Mouse (Mus musculus): ENCODE data around the gene Siglecg. TPM values are rescaled to one million over a fixed set of nuclear protein-coding genes. Genes with fewer than 3 reads are reported as not detected.
"Not testable (repeated sequence)": the region's sequence is repeated elsewhere in the genome, so short reads cannot be mapped to it uniquely, and the experiment has no call there.

Siglecg gene
- under 1 TPM in 1 of 2 experiments, not detected in 1; 0.38 TPM for total RNA-seq (2021)

DNA sequence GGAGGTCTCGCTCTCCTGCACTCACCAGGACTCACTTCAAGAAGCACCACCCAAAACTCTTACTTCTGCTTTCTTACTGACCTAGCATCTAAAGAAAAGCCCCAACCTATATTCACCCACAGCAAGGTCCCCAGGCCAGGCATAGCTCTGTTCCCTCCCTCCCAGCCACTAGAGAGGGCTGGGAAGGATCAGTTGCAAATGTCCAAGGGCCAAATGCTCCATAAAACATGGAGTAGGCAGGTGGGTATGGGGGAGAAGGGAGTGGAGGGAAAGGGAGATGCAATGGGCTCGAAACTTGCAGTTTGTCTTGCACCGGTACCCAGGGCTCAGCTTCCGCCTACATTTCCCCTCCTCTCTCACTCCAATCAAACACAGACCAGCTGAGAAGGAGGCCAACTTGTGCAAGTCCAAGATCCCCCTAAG, at the start of gene Siglecg:
Siglecg (plus strand) TSS at position 74 of the 423 bp plus-strand sequence.
- no peak for DNase-seq (ENCODE audit: extremely low spot score in 1 of 2, low spot score in 1 of 2)

DNA sequence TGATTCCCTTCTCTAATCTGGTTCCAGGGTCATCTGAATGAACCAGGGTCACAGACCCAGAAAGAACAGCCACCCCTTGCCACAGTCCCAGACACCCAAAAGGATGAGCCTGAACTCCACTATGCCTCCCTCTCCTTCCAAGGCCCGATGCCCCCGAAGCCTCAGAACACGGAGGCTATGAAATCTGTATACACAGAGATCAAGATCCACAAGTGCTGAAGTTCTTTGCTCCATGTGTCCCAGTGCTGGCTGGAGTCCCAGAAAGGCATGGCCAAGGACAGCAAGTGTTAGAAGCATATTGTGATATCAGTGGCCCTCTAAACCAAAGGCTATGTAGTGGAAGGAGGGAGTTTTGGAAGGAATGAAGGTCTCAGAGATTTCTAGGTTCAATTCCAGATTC, 49.4 kb upstream of the Siglecg start:
- no peak for DNase-seq (ENCODE audit: extremely low spot score in 1 of 2, low spot score in 1 of 2)

DNA sequence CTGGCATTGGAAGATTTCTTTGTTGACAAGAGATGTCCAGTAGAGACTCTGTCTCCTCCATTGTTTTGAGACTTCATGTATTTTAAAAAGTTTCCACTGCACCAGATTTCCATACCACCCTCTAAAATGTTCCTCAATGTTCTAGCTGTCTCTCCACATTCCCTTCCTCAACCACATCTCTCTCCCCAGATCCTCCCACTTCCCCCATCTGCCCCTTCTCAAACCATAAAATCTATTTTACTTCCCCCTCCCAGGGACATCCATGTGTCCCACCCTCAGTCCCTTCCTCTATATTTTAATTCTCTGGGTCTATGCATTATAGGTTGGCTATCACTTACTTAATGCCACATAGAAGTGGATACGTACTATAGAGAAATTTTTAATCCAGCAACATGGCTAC, 46.6 kb upstream of the Siglecg start:
- no peak for DNase-seq (ENCODE audit: extremely low spot score in 1 of 2, low spot score in 1 of 2)

DNA sequence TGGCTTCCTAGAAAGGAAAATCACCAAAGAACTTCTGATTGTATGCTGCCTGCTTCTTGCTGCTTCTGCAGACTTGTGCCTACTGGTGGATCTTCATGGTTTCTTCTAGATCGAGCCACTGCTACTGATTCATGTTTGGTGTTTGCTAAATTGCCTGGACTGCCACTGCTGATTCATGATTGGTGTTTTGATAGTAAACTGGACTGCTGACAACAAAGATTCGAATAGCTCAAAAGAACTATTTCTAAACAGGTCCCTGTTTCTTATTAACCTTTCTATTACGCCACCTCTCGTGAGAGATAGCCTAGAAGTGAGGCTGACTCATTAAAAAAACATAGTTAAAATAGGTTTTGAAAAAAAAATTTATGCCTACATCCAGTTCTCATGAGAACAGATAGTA, 46.0 kb upstream of the Siglecg start:
- DNase-seq (ENCODE audit: extremely low spot score in 1 of 2, low spot score in 1 of 2) = no peak

DNA sequence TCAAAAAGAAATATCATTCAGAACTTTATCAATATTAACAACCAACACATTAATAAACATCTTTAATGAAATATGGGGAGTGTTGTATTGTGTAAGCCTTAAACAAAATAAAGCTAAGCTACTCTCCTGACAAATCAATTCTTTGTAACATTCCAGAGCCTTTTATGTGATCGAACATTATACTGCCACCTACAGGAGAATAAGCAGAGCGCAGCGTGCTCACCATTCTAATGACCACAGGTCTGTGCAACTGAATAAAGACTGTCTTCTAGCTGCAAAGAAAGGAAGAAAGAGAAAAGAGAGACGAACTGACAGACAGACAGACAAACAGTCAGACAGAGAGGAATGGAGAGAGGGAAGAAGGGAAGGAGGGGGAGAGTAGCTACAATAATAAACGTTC, 29.8 kb upstream of the Siglecg start:
- peak in 1 of 2 experiments; percentile 48 for DNase-seq (ENCODE audit: extremely low spot score in 1 of 2, low spot score in 1 of 2)

DNA sequence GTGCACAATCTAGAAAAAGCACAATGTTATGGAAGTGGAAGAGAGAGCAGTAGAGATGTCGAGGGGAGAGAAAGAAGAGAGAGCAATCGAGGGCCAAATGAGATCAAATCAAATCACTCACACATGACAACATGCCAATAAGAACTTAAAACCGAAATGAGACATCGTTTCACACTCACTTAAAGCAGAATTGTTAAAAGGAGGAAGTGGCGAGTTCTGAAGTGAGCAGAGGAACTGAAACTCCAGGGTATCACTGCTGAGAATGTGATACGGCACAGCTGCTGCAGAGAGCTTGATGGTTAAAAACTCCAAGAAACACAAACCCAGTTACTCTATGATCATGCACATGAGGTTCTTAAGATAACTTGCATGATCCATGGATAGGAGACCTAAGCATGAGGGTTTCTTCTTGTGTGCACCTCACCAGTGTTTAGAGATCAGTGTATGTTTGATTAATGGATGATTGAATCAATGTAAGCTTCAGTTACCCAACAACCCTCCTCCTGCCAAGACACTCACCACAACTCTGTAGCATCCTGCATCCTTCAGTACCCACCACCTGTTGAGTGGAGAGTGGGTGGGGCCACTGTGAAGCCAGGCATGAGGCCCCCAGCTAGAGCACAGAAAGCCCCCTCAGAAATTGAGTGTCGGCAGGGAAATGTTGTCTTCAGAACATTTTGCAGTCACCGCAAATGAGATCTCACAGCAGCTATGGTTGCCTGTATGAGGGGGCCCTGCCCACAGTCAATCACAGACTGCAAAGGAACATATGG, 15.5 kb upstream of the Siglecg start:
- no peak for DNase-seq (ENCODE audit: extremely low spot score in 1 of 2, low spot score in 1 of 2)

DNA sequence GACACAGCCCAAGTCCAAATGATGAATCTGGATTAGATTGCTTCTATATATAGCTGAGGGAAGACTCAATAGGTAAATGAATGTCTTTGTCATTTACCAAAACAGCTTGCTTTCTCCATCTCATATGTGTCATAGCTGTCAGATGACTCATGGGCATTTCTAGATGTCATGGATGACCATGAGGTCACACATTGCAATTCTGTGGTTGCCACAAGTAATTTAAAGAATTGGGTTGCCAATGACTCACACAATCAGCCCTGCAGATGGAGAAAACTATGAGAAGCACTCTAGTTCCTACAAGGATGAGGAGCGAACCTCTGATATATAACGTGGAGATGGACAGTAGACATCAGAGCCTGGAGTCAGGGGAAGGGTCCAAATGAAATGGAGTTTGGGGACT, 8.5 kb upstream of the Siglecg start:
- DNase-seq (ENCODE audit: extremely low spot score in 1 of 2, low spot score in 1 of 2) = no peak

DNA sequence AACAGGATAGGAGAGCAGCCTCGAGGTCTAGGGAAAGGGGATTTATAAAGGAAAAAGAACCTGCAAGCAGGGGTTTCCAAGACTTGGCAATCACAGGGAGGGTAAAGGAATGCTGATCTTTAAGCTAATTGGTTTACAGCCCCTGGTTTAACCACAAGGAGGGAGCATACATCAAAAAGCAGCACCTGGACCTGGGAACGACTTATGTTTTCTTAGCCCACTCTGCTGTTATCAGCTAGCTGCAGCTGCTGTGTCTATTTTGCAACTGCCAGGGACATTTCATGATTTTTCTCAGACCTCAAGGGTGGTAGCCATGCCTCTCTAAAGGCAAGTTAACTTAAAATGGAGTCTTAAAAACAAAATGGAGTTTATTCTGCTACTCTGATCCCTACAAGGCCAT, 5.3 kb upstream of the Siglecg start:
- no peak for DNase-seq (ENCODE audit: extremely low spot score in 1 of 2, low spot score in 1 of 2)

DNA sequence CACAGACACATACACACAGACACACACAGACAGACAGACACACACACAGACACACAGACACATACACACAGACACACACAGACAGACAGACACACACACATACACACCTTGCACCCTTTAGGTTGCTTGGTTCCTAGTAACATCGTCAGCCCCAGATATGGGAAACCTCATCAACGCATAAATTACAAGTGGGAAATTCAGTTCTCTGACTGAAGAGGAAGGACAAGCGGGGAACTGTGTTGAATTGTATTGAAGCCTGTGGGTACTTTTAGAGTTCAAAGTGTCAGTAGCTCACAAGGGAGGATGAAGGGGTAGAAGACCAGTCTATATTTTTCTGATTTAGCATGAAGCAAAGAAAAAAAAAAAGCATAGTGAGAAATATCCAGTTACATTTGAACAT, 431 bp upstream of the Siglecg start:
- DNase-seq (ENCODE audit: extremely low spot score in 1 of 2, low spot score in 1 of 2) = no peak

DNA sequence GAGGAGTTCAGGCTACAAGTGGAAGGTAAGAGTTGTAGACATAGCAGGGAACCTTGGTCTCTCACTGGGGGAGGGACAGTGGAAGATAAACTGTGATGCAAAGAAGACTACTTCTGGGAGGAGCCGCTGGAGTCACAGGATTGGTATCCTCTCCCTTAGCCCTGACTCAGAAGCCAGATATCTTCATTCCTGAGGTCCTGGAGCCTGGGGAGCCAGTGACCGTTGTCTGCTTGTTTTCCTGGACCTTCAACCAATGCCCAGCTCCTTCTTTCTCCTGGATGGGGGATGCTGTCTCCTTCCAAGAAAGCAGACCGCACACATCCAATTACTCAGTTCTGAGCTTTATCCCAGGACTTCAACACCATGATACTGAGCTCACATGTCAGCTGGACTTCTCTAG, 1.1 kb downstream of the Siglecg start:
- DNase-seq (ENCODE audit: extremely low spot score in 1 of 2, low spot score in 1 of 2) = no peak

DNA sequence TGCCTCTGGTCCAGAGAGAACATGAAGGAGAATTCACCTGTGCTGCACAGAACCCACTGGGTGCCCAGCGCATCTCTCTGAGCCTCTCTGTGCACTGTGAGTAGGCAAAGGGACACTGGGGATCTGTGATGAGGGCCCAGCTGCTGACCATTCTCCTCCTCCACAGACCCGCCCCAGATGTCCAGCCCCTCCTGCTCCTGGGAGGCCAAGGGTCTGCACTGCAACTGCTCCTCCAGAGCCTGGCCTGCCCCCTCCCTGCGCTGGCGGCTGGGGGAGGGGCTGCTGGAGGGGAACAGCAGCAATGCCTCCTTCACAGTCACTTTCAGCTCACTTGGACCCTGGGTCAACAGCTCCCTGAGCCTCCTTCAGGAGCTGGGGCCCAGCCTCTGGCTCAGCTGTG, 3.7 kb downstream of the Siglecg start:
- not testable (repeated sequence) for DNase-seq (ENCODE audit: extremely low spot score in 1 of 2, low spot score in 1 of 2)

DNA sequence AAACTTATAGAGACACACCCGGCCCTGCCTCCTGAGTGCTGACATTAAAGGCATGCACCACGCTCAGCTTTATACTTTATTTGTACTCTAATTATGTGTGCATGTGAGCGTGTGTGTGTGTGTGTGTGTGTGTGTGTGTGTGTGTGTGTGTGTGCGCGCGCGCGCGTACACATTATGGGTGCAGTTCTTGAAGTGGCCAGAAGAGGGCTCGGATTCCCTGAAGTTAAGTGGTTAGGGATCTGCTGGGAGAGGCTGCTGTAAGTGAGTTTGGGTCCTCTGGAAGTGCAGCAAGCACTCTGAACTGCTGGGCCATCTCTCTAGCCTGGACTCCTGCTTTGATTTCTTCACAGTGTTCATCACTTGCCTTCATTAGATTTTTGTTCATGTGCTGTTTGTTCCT, 9.3 kb downstream of the Siglecg start:
- no peak for DNase-seq (ENCODE audit: extremely low spot score in 1 of 2, low spot score in 1 of 2)

DNA sequence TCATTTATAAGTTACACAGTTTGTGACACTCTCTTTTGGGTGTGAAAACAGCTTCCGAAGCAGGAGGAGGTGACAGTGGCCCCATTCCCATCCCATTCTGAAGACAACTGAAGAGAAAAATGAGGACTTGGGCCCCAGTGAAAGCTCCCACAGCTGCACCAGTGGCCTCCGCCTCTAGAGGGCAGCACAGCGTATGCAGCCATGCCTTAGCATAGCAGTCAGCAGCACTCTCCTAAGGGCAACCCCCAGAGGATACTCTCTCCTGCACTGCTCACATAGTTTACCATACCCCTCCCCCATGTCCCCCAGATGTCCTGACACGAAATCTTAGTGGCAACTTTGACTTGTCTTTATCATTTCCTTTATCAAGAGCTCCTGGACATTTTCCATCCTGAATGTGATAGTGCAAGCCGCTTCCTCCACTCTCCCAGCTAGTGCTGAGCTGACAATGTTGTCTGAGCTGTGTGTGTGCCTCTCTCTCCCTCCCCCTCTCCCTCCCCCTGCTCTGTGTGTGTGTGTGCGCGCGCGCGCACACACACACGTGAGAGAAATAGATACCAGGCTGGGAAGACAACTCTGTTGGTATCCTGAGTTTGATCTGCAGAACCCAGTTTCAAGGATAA, 15.1 kb downstream of the Siglecg start:
- peak; percentile 84 to 96 for DNase-seq (ENCODE audit: extremely low spot score in 1 of 2, low spot score in 1 of 2)

DNA sequence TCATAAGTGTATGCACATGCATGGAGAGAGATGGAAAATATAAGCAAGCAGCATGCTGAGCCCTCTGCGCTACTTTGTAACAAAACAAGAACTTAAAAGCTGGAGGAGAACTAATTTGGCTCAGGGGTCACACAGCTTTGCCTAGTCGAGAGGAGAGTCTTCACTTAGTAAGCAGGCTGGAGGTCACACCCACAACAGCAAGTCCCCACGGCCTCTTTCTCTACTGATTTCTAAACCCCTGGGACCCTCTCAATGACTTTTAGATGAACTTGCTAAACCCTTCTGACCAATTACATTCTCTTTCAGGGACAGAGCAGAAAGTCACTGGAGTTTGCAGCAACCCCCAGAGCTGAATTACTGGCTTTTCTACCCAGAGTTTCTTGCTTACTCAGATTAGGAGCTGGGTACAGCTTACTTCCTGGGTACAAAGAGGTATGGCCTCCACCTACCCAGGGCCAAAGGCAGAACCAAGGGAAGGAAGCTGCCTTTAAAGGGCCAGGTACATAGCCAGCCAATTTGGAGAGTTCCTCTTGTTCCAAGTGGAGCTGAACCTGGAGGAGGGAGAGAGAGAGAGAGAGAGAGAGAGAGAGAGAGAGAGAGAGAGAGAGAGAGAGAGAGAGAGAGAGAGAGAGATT, 16.1 kb downstream of the Siglecg start:
- DNase-seq (ENCODE audit: extremely low spot score in 1 of 2, low spot score in 1 of 2) = no peak

DNA sequence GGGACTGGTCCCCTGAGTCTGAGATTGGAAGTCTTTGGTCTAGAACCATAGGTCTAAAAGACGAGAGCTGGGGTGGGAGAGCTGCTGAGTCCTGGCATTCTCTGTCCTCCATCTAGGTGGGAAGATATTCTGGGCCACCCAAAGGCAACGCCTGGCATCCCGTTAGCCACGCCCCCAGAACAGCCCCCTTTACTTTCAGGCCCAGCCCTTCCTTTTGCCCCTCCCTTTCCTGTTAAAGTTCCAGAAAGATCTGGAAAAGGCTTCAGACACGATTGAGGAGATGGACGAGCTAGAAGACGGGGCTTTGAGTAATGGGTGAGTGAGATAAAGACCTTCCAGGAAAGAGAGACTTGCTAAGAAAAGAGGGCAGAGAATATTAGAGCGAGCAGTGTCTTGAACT, 19.4 kb downstream of the Siglecg start, which contains the start of gene Lim2:
Lim2 (plus strand) TSS at position 265 of the 400 bp plus-strand sequence.
- no peak for DNase-seq (ENCODE audit: extremely low spot score in 1 of 2, low spot score in 1 of 2)

DNA sequence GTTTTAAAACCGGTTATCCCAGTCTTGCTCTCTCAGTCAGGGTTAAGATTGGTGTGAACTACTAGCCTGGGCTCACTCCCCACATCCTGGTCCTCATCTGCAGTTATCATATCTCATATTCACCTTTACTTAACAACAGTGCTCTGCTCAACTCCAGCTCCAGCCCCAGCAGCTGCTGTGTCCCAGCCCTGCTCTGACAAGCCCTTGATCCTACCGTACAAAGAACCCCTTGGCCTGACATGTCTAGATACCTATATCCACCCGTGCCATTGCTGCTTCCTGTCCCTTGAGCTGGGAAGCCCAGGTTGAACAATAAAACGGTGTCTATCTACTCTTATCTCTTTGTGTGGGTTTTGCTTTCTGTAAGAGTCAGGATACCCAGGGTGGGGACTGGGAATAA, 21.5 kb downstream of the Siglecg start:
- DNase-seq (ENCODE audit: extremely low spot score in 1 of 2, low spot score in 1 of 2) = no peak

DNA sequence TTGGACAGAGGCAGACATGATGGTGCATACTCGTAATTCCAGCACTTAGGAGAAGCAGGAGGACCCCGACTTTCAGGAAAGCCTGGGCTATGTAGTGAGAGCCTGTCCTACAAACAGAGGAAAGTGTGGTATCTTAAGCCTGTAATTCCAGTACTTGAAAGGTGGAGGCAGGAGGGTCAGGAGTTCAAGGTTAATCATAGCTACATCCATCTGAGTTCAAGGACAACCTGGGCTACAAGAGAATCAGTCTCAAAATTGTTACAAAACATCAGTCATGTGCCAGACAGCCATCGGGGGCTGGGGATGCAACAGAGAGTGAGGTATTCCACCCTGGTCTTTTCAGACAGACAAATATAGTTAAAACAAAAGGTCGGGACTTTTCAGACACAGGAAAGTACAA, 24.9 kb downstream of the Siglecg start:
- DNase-seq (ENCODE audit: extremely low spot score in 1 of 2, low spot score in 1 of 2) = no peak

DNA sequence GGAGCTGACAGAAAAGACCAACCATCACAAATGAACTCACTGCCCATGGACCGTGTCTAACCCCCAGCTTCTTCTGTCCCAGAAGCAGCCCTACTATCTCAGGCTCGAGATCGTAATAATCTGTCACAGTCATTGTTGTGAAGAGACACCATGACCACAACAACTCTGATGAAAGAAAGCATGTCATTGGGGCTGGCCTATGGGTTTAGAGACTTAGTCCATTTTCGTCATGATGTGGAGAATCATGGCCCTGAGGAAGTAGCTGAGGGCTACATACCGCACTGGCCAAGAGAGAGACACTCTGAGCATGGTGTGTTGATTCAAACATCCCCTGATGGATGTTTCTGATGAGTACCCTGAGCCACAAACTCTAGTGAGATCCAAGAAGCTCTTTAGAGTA, 26.7 kb downstream of the Siglecg start:
- DNase-seq (ENCODE audit: extremely low spot score in 1 of 2, low spot score in 1 of 2) = no peak

DNA sequence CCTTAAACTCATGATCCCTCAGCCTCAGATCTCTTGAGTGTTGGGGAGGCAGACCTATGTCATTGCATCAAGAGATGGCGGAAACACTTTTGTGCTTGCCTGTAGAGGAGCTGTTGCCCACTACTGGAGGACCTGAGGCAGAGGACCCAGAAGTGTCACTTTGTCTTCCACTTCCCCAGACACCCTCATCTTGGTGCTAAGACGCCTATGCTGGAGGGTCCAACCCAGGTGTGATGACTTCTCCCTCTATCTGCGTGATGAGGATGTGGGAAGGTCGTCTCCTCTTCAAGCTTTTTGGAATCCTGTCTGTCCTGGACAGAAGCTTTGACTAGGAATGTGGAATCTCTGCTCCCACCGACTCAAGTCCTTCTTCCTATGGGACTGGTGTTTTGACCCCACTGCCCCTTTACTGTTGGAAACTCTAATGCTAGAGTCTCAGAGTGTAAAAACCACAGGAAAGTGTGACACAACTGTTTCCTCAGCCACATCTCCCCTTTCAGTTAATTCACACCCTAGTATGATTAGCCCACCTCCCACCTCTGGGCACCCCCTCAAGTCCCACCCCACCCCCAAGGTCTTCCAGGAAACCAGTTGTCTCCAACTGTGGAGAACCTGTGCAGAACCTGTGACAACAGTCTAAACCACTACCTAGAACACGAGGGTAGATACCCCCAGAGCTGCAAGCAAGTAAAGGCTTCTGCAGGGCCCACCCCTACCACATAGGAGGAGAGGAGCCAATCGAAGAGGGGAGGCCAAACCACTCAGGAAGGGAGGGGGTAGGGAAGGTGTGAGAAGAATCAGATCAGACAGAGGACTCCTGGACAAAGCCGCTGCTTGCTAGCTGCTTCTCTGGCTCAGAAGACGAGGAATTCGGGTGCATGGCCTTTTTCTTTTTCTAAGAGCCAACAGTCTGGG, 28.6 kb downstream of the Siglecg start, which contains the start of gene Nkg7:
Nkg7 (plus strand) TSS at position 733 of the 915 bp plus-strand sequence.
- no peak for DNase-seq (ENCODE audit: extremely low spot score in 1 of 2, low spot score in 1 of 2)

DNA sequence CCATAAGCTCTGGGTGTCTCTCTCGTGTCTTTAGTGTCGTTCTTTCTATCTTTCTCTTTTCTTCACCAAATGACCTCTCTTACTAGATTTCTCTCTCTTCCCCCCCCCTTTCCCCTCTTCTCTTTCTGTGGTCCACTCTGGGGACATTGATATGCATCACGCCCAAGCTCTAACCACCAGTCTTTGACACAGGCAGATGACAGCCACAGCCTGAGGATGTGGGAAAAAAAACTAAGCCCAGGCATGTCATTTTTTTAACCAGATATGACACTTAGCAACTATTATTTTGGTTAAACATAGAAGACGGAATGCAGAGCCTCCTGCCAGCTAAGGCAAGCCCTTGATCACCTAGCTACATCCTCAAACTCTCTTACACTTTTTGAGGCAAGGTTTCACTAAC, 30.6 kb downstream of the Siglecg start:
- DNase-seq (ENCODE audit: extremely low spot score in 1 of 2, low spot score in 1 of 2) = no peak

Measured in layer of hippocampus, postnatal 25 days (tissue).